Mouse (Mus musculus): ENCODE measurements around the gene Afg1l. TPM values are rescaled to one million over a fixed set of nuclear protein-coding genes. Genes with fewer than 3 reads are reported as not detected.

Gene Afg1l
- total and polyA plus RNA-seq, 3 experiments, result 22.3 to 31.3 (median 28.6) TPM

DNA sequence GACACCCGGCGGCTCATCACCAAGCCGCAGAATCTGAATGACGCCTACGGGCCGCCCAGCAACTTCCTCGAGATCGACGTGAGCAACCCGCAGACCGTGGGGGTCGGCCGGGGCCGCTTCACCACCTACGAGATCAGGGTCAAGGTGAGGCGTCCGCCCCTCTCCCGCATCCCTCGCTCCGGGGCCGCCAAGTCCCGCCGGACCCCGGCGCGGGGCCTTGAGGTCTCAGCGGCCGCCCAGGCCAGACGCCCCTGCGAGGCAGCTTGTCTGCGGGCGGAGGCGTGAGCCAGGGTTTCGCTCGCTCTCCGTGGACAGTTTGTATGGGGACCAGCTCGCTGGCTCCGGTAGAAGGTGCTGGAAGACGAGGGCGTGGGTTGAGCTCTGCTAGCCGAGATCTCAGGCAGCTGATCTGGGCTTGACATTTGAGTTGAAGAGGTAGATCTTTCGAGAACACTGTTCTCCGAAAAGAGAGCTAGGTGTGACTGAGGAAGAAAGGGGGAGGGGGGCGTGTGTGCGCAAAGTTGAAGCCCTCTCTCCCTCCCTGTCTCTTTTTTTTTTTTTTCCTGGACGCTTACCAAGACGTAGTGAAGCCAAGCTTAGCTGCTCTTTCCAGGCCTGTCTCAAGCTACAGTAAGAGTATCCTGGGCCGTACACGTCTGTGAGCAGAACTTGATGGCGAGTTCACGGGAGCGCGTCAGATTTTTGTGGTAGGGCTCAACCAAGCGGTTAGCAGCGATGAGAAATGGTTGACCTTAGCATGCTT is 24.2 kb upstream of the Afg1l start:
- Histone ChIP-seq H3K79me2 (replicated peaks; ENCODE audit: control insufficient read depth, insufficient read depth, low read length) (peaks cover 3% of the 10 kb centered on the region; the same call in 1 of the 2 replicates), H3K36me3 (ENCODE audit: control insufficient read depth, insufficient read depth, low read length) (peaks cover 19% of the 10 kb centered on the region), H3K4me1 (ENCODE audit: control insufficient read depth, insufficient read depth, low read length) (peaks cover 5% of the 10 kb centered on the region), H3K4me3 (peak overlapping the region; percentile 82), H3K27me3 (ENCODE audit: control insufficient read depth, insufficient read depth, low read length) (no peaks in the 10 kb centered on the region), H3K9ac (ENCODE audit: low read depth, low read length) (peak overlapping the region; percentile 87), H3K27ac (peak overlapping the region; percentile 99)
- under 1% methylated on average over 55 of the region's 55 CpGs for WGBS
- DNase-seq, result peak in 1 of 2 experiments; percentile 55
- intact Hi-C loops (cut with DNase I), result loop anchor here (1.0 to 10.0 kb wide), 5 partner anchors 24 to 688 kb away; partner anchors contain the start of genes Afg1l and Sec63
- no peak for TF ChIP-seq POLR2A (IDR thresholded peaks at IDR 0.05; ENCODE audit: insufficient read depth, low read depth, low read length)
- no peak for TF ChIP-seq CTCF (IDR thresholded peaks at IDR 0.05)
- TF ChIP-seq EP300 (IDR thresholded peaks at IDR 0.05; ENCODE audit: insufficient read depth, low read depth, low read length), result 0 out of 2 replicates have a peak, but pooled peaks have one; percentile 25

DNA sequence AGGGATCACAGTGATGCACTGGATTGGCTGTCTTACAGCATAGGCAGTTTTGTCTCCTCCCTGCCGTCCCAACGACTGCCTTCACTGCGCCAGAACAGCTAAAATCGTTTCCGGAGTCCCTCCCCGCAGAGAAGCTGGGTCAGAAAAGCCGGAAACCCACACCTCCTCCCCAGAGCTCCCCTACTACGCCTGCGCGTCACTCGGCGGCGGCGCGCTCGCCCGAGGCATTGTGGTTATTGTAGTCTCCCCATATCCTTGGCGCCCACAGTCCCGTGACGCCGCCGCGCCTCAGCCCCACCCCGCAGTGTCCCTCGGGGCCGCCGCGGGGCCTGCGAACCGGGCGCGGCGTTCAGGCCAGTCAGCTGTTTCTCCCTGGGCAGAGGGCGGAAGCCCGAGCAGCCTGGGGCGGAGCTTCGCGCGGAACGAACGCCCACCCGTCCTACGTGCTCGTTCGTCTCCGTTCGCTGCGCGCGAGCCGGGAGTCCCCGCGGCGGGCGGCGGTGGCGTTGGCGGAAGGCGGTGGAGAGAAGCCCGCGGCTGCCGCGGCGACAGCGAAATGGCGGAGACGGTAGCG is 23.5 kb upstream of the Afg1l start, which contains the start of gene Snx3:
TSS of gene Snx3 (plus strand) at position 256 of the 574 bp plus-strand sequence.
- WGBS, result under 1% methylated on average over 68 of the region's 68 CpGs
- Histone ChIP-seq H3K4me3 (peak within 1 kb of the TSS; percentile 82), H3K27ac (peak within 1 kb of the TSS; percentile 99), H3K36me3 (ENCODE audit: control insufficient read depth, insufficient read depth, low read length) (peaks cover 13% of the 10 kb centered on the region), H3K27me3 (ENCODE audit: control insufficient read depth, insufficient read depth, low read length) (no peaks in the 10 kb centered on the region), H3K9ac (ENCODE audit: low read depth, low read length) (peak within 1 kb of the TSS; percentile 87), H3K4me1 (ENCODE audit: control insufficient read depth, insufficient read depth, low read length) (peaks cover 3% of the 10 kb centered on the region; the same call in 1 of the 2 replicates), H3K79me2 (replicated peaks; ENCODE audit: control insufficient read depth, insufficient read depth, low read length) (0 out of 2 replicates have a peak, but pooled peaks cover 1% of the 10 kb centered on the region)
- DNase-seq, result peak; percentile 98 to 99
- intact Hi-C loops (cut with DNase I), result loop anchor here (1.0 to 10.0 kb wide), 5 partner anchors 24 to 687 kb away; partner anchors contain the start of genes Afg1l and Sec63
- TF ChIP-seq EP300 (IDR thresholded peaks at IDR 0.05; ENCODE audit: insufficient read depth, low read depth, low read length) (no peak; the same call in 1 of the 2 replicates), CTCF (IDR thresholded peaks at IDR 0.05) (no peak), POLR2A (IDR thresholded peaks at IDR 0.05; ENCODE audit: insufficient read depth, low read depth, low read length) (peak; percentile 79)

DNA sequence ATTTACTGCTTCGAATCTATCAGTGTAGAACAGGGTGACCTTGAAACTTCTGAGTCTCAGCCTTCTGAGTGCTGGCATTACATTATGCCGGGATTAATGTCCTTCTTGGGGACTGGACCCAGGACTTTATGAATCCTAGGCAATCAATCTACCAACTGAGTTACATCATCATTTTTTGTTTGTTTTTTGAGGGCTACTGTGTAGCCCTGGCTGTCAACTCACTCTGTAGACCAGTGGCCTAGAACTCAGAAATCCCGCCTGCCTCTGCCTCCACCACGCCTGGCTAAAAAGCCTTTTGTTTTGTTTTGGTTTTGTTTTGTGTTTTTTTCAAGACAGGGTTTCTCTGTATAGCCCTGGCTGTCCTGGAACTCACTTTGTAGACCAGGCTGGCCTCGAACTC is 22.8 kb upstream of the Afg1l start:
- peak overlapping the region; percentile 99 for H3K27ac ChIP-seq
- no peak overlapping the region for H3K9ac ChIP-seq (ENCODE audit: low read depth, low read length)
- 63% methylated on average over 5 of the region's 5 CpGs for WGBS
- DNase-seq, result no peak
- no peak overlapping the region for H3K4me3 ChIP-seq
- H3K36me3 ChIP-seq (ENCODE audit: control insufficient read depth, insufficient read depth, low read length), result peaks cover 13% of the 10 kb centered on the region
- TF ChIP-seq EP300 (IDR thresholded peaks at IDR 0.05; ENCODE audit: insufficient read depth, low read depth, low read length), result no peak
- no peak for TF ChIP-seq CTCF (IDR thresholded peaks at IDR 0.05)
- no peak for TF ChIP-seq POLR2A (IDR thresholded peaks at IDR 0.05; ENCODE audit: insufficient read depth, low read depth, low read length)
- intact Hi-C loops (cut with DNase I), result loop anchor here (5.0 to 10.0 kb wide), 3 partner anchors 44 to 686 kb away; partner anchors contain the start of gene Sec63
- peaks cover 2% of the 10 kb centered on the region; the same call in 1 of the 2 replicates for H3K4me1 ChIP-seq (ENCODE audit: control insufficient read depth, insufficient read depth, low read length)
- 0 out of 2 replicates have a peak, but pooled peaks cover 1% of the 10 kb centered on the region for H3K79me2 ChIP-seq (replicated peaks; ENCODE audit: control insufficient read depth, insufficient read depth, low read length)
- no peaks in the 10 kb centered on the region for H3K27me3 ChIP-seq (ENCODE audit: control insufficient read depth, insufficient read depth, low read length)

DNA sequence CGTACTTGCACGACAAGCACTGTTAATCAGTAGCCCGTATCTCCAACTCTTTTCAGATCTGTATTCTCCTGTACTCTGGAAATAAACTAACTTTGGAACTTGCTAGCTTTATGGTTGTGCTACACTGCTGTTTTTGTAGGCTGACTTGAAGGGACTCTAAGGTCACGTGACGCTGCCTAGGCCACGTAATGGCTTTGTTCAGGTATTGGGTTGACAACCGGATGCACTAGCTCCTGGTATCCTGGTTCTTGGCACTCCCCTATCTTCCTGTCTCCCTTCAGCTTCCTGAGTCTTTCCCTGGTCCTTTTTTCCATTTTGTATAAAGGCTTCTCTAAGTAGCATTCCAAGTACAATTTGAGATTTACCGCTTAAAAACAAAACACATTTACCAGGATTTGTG is 22.2 kb upstream of the Afg1l start:
- no peak overlapping the region for H3K4me3 ChIP-seq
- H3K36me3 ChIP-seq (ENCODE audit: control insufficient read depth, insufficient read depth, low read length), result peaks cover 13% of the 10 kb centered on the region
- WGBS, result 65% methylated on average over 8 of the region's 8 CpGs
- no peak overlapping the region for H3K9ac ChIP-seq (ENCODE audit: low read depth, low read length)
- intact Hi-C loops (cut with DNase I), result loop anchor here (5.0 to 10.0 kb wide), 3 partner anchors 43 to 686 kb away; partner anchors contain the start of gene Sec63
- peak overlapping the region; percentile 99 for H3K27ac ChIP-seq
- 0 out of 2 replicates have a peak, but pooled peaks cover 1% of the 10 kb centered on the region for H3K79me2 ChIP-seq (replicated peaks; ENCODE audit: control insufficient read depth, insufficient read depth, low read length)
- peaks cover 2% of the 10 kb centered on the region; the same call in 1 of the 2 replicates for H3K4me1 ChIP-seq (ENCODE audit: control insufficient read depth, insufficient read depth, low read length)
- DNase-seq, result no peak
- no peaks in the 10 kb centered on the region for H3K27me3 ChIP-seq (ENCODE audit: control insufficient read depth, insufficient read depth, low read length)
- TF ChIP-seq EP300 (IDR thresholded peaks at IDR 0.05; ENCODE audit: insufficient read depth, low read depth, low read length), result no peak
- TF ChIP-seq POLR2A (IDR thresholded peaks at IDR 0.05; ENCODE audit: insufficient read depth, low read depth, low read length), result no peak
- TF ChIP-seq CTCF (IDR thresholded peaks at IDR 0.05), result no peak

DNA sequence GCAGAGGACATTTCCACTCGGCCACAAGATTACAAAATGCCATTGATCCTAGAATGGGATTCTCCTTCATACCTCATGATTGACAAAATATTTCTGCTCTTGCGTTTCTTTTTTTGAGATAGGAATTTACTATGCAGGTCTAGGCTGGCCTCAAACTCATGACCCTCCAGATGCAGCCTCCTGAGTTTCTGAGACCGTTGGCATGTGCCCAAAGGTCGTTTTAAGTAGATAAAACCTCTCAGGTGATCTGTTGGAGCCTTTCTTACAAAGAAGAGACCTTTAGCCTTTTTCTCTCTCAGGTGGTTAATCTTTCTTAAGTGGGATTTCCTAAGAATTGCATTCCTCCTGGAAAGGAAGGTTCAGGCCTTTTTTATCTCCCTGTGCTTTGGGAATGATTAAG is 14.6 kb upstream of the Afg1l start:
- no peaks in the 10 kb centered on the region for H3K79me2 ChIP-seq (replicated peaks; ENCODE audit: control insufficient read depth, insufficient read depth, low read length)
- H3K4me3 ChIP-seq, result no peak overlapping the region
- TF ChIP-seq CTCF (IDR thresholded peaks at IDR 0.05) (no peak), POLR2A (IDR thresholded peaks at IDR 0.05; ENCODE audit: insufficient read depth, low read depth, low read length) (no peak), EP300 (IDR thresholded peaks at IDR 0.05; ENCODE audit: insufficient read depth, low read depth, low read length) (no peak)
- DNase-seq, result no peak
- no peaks in the 10 kb centered on the region for H3K27me3 ChIP-seq (ENCODE audit: control insufficient read depth, insufficient read depth, low read length)
- no peak overlapping the region for H3K27ac ChIP-seq
- H3K36me3 ChIP-seq (ENCODE audit: control insufficient read depth, insufficient read depth, low read length), result no peaks in the 10 kb centered on the region; the same call in none of the 2 replicates
- intact Hi-C loops (cut with DNase I), result no loop called here
- WGBS, result 54% methylated on average over 4 of the region's 4 CpGs
- peaks cover 2% of the 10 kb centered on the region for H3K4me1 ChIP-seq (ENCODE audit: control insufficient read depth, insufficient read depth, low read length)
- no peak overlapping the region for H3K9ac ChIP-seq (ENCODE audit: low read depth, low read length)

Data from heart, adult 2 months (tissue).